Mouse (Mus musculus): ENCODE measurements around the gene Dapk2.

DNA sequence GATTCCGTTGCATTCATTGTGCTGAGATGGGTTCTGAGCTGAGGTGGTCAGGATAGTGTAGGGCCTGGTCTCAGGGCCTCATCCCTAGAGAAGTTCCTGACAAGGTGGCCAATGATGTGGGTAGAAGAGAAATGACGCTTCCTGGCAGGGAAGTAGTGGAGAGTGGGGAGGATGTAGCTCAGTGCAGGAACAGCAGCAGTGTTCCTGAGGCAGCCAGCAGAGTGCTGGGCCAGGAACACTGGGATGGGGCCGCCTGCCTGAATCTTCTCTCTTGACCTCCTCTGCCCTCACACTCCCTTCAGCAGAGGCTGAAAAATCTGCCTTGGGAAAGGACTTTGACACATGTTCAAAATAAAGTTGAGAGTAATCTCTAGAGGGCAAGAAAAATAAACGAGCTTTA is 85.2 kb downstream of the Dapk2 start:
- TF ChIP-seq CTCF (IDR thresholded peaks at IDR 0.05; ENCODE audit: low read depth, low read length), result no peak
- no peak for TF ChIP-seq POLR2A (IDR thresholded peaks at IDR 0.05; ENCODE audit: borderline replicate concordance, low read depth, low read length)
